Mouse (Mus musculus) cerebellum, postnatal 14 days (tissue): ENCODE data around the gene Serpinb7.

Source experiments
- DNase-seq, 2 experiments: peaks; one replicate each; pipeline ENCODE4 v3.0.0; 2021; ENCODE audit warnings: mixed read lengths in 2 of 2

Gene Serpinb7

DNA sequence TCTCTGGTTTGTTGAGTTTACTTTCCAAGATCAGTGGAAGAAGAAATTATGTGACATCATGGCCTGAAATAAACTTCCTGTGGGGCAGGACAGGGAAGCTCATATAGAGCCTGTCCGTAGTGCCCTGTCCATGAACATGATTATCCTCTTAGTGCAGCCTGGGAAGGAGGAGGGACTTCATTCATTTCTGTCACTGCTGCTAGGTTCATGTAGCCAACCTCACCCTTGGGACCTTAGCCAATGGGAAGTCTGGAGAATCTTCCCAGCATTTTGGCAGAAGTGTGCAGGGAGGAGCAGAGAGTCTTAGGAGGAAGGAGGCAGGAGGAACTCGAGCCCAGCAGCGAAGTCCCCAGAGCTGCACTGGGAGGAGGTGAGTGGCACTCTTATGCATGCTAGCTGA lies at the start of gene Serpinb7:
Serpinb7 (plus strand) TSS at position 301 of the 400 bp plus-strand sequence.
- DNase-seq = no peak

- no peak for DNase-seq
These were observed 49.1 kb upstream of the Serpinb7 start for GRCm38 (mm10) chr1:107350392-107350791.

DNA sequence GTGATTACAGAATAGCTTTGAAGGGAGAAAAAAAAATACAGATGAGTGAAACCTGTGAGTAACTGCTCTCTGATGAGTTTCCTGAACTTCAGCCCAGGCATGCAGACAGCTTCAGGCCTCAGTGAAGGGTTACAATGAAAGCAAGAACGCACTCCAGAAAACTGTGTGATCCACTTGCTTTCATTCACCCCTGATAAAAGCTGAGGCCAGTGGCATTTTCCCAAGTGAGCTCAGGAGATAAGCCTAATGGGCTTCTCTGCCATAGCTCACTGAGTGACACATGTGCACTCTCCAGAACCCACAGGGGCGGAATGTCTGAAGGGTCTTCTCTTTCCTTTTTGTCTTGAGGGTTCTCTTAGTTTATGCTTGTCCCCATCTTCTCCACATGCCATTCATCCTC lies 48.3 kb upstream of the Serpinb7 start:
- no peak for DNase-seq

GRCm38 (mm10) chr1:107353046-107353445 lies 46.4 kb upstream of the Serpinb7 start:
- no peak for DNase-seq

GRCm38 (mm10) chr1:107360898-107361297 lies 38.6 kb upstream of the Serpinb7 start, which contains the start of gene Serpinb11:
Serpinb11 (plus strand) TSS chr1:107361198.
- no peak for DNase-seq

DNA sequence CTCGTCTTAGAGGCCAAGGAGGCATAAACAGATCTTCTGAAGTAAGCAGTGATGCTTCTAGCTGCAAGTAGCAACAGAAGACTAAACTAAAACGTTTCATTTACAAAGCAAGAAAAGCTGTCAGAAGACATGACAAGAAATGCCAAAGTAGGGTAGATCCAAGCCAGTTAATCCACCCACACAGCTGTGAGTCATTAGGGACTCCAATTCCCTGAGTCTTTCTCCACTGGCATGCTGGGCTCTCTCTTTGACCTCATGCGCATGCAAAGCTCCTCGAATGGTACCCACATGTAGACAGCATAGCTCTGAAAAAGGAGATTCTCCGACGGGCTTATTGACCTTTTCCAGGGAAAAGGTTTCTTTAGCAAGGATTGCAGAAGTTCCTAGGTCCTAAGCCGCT lies 33.5 kb upstream of the Serpinb7 start:
- DNase-seq = no peak

- no peak for DNase-seq
These were observed 30.5 kb upstream of the Serpinb7 start for GRCm38 (mm10) chr1:107368944-107369343.

DNA sequence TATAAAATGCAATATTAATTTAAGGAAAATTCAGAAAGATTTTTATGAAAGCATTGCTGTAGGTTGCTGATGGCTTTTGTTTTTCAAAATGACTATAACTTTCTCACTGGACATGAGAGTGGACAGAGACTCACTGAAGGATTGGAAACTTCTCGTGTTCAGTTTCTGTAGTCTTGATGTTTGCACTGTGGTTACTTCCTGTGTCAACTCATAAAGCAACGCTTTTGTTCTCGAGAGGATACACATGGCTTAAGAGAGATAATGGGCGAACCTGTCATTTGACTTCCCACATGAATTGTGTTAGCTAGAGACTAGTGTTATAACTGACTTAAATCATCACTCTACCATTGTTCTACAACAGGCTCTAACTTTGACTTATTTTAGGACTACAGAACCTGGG lies 22.5 kb upstream of the Serpinb7 start:
- no peak for DNase-seq

DNA sequence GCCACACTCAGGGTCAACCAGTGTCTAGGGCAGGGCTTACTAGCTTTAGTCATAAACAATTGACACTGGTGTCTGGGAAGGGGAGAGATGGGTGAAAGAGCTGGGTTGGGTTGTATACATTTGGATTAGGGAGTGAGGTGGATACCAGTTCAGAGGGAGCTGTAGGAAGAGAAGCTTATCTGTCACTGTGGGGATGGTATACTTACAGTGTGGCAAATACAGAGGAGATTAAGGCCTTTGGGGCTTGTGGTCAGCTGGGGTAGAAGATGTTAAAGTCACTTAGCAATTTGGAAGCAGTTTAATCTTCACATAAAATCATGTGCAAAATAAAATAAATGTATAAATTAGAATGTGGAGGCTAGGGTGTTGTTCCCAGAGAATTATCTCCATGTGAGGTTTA lies 21.1 kb upstream of the Serpinb7 start:
- no peak for DNase-seq

DNA sequence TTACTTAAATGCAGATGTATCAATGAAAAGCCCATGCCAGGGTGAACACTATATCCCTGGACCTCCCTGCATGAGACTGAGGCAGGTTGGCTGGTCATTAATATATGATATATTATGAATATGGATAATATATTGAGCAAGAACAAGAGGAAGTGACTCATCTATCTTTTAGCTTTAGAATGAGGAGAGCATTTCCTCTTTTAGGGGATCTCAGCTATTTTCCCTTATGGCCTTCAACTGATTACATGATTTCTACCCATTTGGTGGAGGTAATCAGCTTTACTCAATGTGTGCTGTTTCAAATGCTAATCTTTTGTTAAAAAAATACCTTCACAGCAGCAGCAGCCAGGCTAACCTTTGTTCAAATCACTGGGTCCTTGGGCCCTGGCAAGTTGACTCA lies 18.0 kb upstream of the Serpinb7 start:
- DNase-seq = no peak

DNA sequence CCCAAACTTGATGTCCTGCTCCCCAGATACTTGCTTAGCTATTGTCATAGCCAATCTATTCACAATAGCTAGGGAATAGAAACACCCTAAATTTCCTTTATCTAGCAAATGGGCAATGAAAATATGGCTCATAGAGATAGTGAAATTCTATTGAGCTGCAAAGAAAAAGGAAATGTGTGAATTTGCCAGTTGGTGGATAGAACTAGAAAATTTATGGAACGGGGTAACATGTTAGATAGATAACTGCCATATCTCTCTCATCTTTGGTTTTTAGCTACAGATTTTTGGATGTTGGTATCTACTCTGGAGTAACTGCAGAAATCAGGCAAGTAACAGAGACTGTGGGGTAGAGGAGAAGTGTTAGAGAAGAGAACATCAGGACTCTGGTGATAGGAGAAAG lies 17.1 kb upstream of the Serpinb7 start:
- DNase-seq = no peak

DNA sequence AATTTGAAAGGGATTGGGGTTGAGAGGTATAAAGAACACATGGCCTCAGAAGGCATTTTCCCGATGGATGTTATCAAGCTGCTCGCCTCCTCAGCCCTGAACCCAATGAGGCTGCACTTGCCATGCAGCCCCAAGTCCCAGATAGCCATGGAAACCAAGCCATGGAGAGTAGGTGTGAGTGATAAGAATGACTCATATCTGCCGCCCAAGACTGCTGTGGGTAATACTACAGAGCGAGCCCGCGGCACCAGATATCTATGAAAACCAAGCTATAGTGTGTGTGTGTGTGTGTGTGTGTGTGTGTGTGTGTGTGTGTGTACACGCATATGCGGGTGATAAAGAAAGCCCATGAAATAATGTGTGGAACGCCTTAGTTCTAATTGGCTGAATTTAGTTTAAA lies 14.9 kb upstream of the Serpinb7 start:
- DNase-seq = no peak

DNA sequence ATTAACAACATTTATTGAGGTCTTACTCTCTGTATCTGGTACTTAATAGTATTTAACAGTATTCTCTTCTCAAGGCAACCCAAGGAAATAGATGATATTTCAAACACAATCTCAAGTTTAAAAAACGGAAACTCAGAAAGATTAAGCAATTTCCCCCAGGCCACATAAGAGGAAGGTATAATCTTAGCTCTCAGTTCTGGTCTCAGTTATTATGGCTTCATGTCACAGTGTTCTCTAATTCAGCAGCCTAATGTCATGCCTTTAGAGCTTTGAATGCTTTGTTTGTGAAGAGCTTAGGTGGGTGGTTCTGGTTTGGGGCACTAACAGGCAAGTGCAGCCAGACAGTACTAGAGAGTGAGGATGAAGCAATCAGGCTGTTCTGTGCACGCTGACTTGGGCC lies 9.7 kb upstream of the Serpinb7 start:
- no peak for DNase-seq

- DNase-seq = no peak
These were observed 2.0 kb upstream of the Serpinb7 start for GRCm38 (mm10) chr1:107397481-107397880.

- DNase-seq = no peak
These were observed 2.6 kb downstream of the Serpinb7 start for GRCm38 (mm10) chr1:107402082-107402481.

- no peak for DNase-seq
These were observed 15.2 kb downstream of the Serpinb7 start for GRCm38 (mm10) chr1:107414650-107415049.

- no peak for DNase-seq
These were observed 23.0 kb downstream of the Serpinb7 start for GRCm38 (mm10) chr1:107422487-107422886.

DNA sequence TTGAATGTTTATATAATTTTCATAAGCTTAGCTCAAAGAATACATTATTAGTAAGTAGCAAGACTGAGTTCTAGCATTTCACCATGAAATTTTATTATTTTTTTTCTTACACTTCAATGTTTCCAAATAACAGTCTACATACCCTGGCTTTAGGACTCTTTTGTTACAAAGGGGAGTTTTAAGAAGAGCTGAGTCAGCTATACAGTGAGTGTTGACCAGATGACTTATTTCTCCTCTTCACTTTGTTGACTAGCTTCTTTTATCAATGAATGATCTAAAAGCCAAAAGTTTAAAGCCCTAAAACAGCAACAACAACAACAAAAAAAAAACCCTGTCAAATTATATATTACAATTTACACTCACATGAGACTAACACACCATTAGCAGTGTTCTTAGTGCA lies 31.8 kb downstream of the Serpinb7 start:
- no peak for DNase-seq

DNA sequence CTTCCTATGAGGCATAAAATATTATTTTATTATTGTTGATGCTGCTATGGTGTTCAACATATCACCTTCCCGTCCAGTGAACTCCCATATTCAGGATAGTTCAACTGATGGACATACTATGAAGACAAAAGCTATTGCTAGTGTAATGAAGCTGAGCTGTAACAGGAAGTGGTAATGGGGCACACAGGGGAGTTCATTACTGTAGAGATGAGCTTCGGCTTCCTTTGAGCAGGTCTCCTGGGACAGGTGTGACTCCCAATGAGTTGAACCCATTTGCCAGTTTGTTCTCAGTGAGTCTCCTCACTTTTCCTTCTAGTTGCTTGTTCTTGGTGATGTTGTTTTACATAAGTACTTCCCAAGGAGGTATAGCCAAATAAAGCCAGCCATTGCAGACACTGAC lies 36.1 kb downstream of the Serpinb7 start:
- no peak for DNase-seq

DNA sequence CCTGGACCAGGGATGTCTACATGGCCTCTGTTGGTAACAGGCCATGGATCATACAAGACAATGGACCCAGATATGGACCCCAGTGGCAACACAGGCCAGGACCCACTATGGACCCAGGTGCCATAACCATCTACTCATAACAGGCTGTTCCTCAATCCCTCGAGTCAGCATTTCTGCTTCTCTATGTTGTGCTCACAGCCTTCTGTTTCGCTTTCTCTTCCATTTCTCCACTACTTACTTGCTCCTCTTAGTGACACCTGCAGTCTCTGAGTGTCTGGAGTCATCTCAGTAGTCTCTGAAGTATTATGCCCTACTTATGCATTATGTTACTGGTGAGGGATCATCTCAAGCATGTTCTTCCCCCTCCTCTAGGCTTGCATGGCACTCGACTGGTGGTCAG lies 40.0 kb downstream of the Serpinb7 start:
- DNase-seq = no peak

DNA sequence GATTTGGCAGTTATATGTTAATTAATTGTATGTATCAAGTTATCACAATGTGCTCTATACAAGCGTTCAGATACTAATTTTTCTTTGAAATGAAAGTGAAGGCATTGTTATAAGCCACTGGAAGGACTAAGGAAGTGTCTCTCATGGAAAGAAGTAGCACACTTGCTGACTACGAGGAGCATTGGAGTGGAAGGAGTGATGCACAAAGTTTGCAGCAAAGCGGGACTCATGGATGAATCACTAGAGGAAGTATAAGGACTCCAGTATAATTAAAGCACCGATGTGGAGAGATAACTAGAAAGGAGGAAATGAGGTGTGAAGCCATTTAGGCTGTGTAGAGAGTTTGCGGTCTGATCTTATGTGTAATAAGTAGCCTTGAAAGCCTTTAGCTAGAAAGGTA lies 45.9 kb downstream of the Serpinb7 start:
- no peak for DNase-seq

- no peak for DNase-seq
These were observed 47.9 kb downstream of the Serpinb7 start for GRCm38 (mm10) chr1:107447228-107447931.

DNA sequence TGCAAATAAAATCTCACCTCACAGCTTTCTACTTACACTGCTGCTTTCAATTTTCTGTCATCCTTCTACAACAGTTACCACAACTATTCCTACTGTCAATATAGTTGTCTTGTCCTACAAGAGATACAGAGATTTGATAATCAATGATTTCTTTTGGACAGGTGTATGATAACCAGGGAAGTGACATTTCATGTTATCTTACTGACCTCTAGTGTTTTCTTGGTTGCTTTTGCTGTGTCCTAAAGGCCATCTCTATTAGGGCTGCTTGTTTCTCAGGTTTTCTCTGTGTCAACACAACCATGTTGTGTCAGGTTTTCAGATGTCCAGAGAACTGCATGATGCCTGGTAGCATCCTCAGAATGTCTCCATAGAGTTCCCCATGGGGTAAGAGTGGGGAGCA lies 80.5 kb downstream of the Serpinb7 start:
- no peak for DNase-seq

- DNase-seq = peak; percentile 88 to 89
These were observed 82.0 kb downstream of the Serpinb7 start for GRCm38 (mm10) chr1:107481452-107481851.

- no peak for DNase-seq
These were observed 90.1 kb downstream of the Serpinb7 start for GRCm38 (mm10) chr1:107489577-107489976.
